Comparison of ENCODE assay signal across 8 mouse cellular contexts in genomic region chr11:118603126-118603525, GRCm38 (mm10).
DNase-seq lines count a peak whose midpoint lies in the region; ATAC-seq and TF ChIP-seq lines count a peak whose summit lies in the region.

No protein-coding gene starts in this region.

- no peak overlapping the region for H3K27ac ChIP-seq in lung, embryonic 14.5 days (ENCODE audit: low read depth)
- H3K27ac ChIP-seq in kidney, postnatal 0 days: no peak overlapping the region

- TF ChIP-seq CTCF in lung, embryonic 14.5 days (IDR thresholded peaks at IDR 0.05; ENCODE audit: low read depth): no peak
- TF ChIP-seq CTCF in kidney, postnatal 0 days (IDR thresholded peaks at IDR 0.05; ENCODE audit: low read depth): no peak

- WGBS in lung, embryonic 14.5 days: 3% methylated on average over 10 of the region's 10 CpGs
- WGBS in kidney, postnatal 0 days: 2% methylated on average over 10 of the region's 10 CpGs

- H3K9ac ChIP-seq in lung, embryonic 14.5 days: no peak overlapping the region
- no peak overlapping the region for H3K9ac ChIP-seq in kidney, postnatal 0 days (ENCODE audit: low read depth, low read length)

- no peak overlapping the region for H3K4me2 ChIP-seq in lung, embryonic 14.5 days
- no peak overlapping the region for H3K4me2 ChIP-seq in kidney, postnatal 0 days (ENCODE audit: low read length)

- DNase-seq in lung, embryonic 14.5 days: peak; percentile 87
- no peak for DNase-seq in lung, postnatal 25 days (ENCODE audit: low spot score)
- peak; percentile 65 for DNase-seq in adrenal gland, postnatal 14 days
- DNase-seq in kidney, postnatal 0 days (ENCODE audit: low spot score): peak; percentile 65
- DNase-seq in splenic B cell, adult 2 months (ENCODE audit: low read depth, low spot score): peak; percentile 21
- DNase-seq in spleen, adult 18-20 months: no peak
- DNase-seq in left cerebral cortex, adult 18-20 months (ENCODE audit: low spot score in 2 of 2): no peak
- DNase-seq in spleen, postnatal 36 days (ENCODE audit: low spot score in 2 of 2): no peak

- no peak overlapping the region for H3K4me3 ChIP-seq in lung, embryonic 14.5 days (ENCODE audit: low read depth, low read length)
- no peak overlapping the region for H3K4me3 ChIP-seq in kidney, postnatal 0 days (replicated peaks; ENCODE audit: low read depth, low read length)

- no peaks in the 10 kb centered on the region for H3K36me3 ChIP-seq in lung, embryonic 14.5 days (ENCODE audit: insufficient read depth)
- no peaks in the 10 kb centered on the region for H3K36me3 ChIP-seq in kidney, postnatal 0 days (ENCODE audit: insufficient read depth, low read length)
- H3K36me3 ChIP-seq in splenic B cell, adult 2 months (ENCODE audit: control insufficient read depth, insufficient read depth, low read length, poor library complexity, severe bottlenecking): no peaks in the 10 kb centered on the region

- H3K9me3 ChIP-seq in lung, embryonic 14.5 days (ENCODE audit: low read depth, low read length): no peaks in the 10 kb centered on the region
- no peaks in the 10 kb centered on the region for H3K9me3 ChIP-seq in kidney, postnatal 0 days (replicated peaks; ENCODE audit: low read length)

- ATAC-seq in lung, embryonic 14.5 days (ENCODE audit: insufficient read depth): no peak
- no peak for ATAC-seq in kidney, postnatal 0 days (replicated peaks; ENCODE audit: low FRiP score, low read depth)

- H3K27me3 ChIP-seq in lung, embryonic 14.5 days (ENCODE audit: insufficient read depth, low read length): no peaks in the 10 kb centered on the region
- no peaks in the 10 kb centered on the region for H3K27me3 ChIP-seq in kidney, postnatal 0 days (ENCODE audit: insufficient read depth, low read length)
- H3K27me3 ChIP-seq in splenic B cell, adult 2 months (ENCODE audit: control insufficient read depth, insufficient read depth, low read length, poor library complexity, severe bottlenecking): no peaks in the 10 kb centered on the region

- no peaks in the 10 kb centered on the region for H3K4me1 ChIP-seq in lung, embryonic 14.5 days (ENCODE audit: insufficient read depth)
- H3K4me1 ChIP-seq in kidney, postnatal 0 days (replicated peaks; ENCODE audit: insufficient read depth, low read length): no peaks in the 10 kb centered on the region

Comparison
In these comparisons a context has a peak if more than half of its experiments do, and no peak if none do; other contexts are left out.
1. DNase-seq: peak in lung, embryonic 14.5 days (single experiment), adrenal gland, postnatal 14 days (single experiment), kidney, postnatal 0 days (single experiment) and splenic B cell, adult 2 months (single experiment); none in lung, postnatal 25 days (single experiment), spleen, adult 18-20 months (0 of 2), left cerebral cortex, adult 18-20 months (0 of 2) and spleen, postnatal 36 days (0 of 2).